Mouse (Mus musculus): ENCODE measurements around the gene Arntl2.
A peak's percentile ranks its signal among the peaks of the same experiment; 100 is the strongest.

- TF ChIP-seq ZNF384 (IDR thresholded peaks at IDR 0.05; ENCODE audit: low read depth, low read length) (no peak), CTCF (IDR thresholded peaks at IDR 0.05 in 2 of 3, conservative IDR thresholded peaks at IDR 0.05 in 1 of 3; ENCODE audit: control insufficient read depth in 1 of 3, insufficient read depth in 1 of 3, low read depth in 2 of 3, low read length in 3 of 3, poor library complexity in 1 of 3, severe bottlenecking in 1 of 3) (peak in 1 of 3 experiments; percentile 15; a peak in 2 of 6 replicates), POLR2A (IDR thresholded peaks at IDR 0.05; ENCODE audit: control insufficient read depth in 1 of 2, insufficient read depth in 1 of 2, low read depth in 1 of 2, low read length in 2 of 2, poor library complexity in 1 of 2) (no peak), EP300 (IDR thresholded peaks at IDR 0.05; ENCODE audit: low read depth in 1 of 2, low read length in 2 of 2) (no peak), GATA1 (IDR thresholded peaks at IDR 0.05; ENCODE audit: low read depth, low read length) (no peak), ETS1 (IDR thresholded peaks at IDR 0.05; ENCODE audit: low read depth, low read length) (no peak), CHD2 (IDR thresholded peaks at IDR 0.05; ENCODE audit: low read length) (no peak), USF1 (IDR thresholded peaks at IDR 0.05; ENCODE audit: low read depth, low read length) (no peak), NRF1 (IDR thresholded peaks at IDR 0.05; ENCODE audit: insufficient read depth, low read depth, low read length, poor library complexity, severe bottlenecking) (no peak), MAX (IDR thresholded peaks at IDR 0.05; ENCODE audit: low read length) (no peak), TCF12 (IDR thresholded peaks at IDR 0.05; ENCODE audit: low read depth, low read length) (no peak), POLR2AphosphoS2 (IDR thresholded peaks at IDR 0.05; ENCODE audit: low read length) (no peak), CHD1 (IDR thresholded peaks at IDR 0.05; ENCODE audit: low read depth, low read length) (no peak), USF2 (IDR thresholded peaks at IDR 0.05; ENCODE audit: borderline replicate concordance in 1 of 2, insufficient read depth in 1 of 2, low read depth in 1 of 2, low read length in 2 of 2) (no peak)
Measured at GRCm38 (mm10) chr6:146760736-146761135, 35.1 kb upstream of the Arntl2 start.
